Mouse (Mus musculus) thymus, postnatal 36 days (tissue): ENCODE results near the gene Zbtb9.
"Not testable (repeated sequence)": the region's sequence is repeated elsewhere in the genome, so short reads cannot be mapped to it uniquely, and the experiment has no call there.

ENCODE experiments used
- DNase-seq, 2 experiments: peaks; one replicate each; pipeline ENCODE4 v3.0.0; 2022; ENCODE audit warnings: mixed read lengths in 2 of 2

Gene Zbtb9

DNA sequence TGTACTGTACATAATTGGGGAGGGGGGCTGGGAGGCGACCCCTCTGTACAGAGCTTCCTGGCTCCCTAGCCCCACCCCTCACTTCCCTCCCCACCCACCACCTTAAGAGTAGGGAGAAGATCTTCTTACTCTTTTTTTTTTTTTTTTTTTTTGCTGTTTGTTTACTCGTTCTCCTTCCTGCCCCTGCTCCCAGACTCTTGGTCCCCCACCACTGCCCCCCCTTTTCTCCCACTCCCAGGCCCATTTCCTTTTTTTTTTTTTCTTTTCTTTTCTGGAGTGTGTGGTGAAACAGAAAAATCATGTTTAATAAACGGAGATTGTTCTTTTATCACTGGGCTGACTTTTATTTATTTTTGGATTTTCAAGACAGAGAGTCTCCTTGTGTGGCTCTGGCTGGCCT is 860 bp upstream of the Zbtb9 start:
- no peak for DNase-seq

DNA sequence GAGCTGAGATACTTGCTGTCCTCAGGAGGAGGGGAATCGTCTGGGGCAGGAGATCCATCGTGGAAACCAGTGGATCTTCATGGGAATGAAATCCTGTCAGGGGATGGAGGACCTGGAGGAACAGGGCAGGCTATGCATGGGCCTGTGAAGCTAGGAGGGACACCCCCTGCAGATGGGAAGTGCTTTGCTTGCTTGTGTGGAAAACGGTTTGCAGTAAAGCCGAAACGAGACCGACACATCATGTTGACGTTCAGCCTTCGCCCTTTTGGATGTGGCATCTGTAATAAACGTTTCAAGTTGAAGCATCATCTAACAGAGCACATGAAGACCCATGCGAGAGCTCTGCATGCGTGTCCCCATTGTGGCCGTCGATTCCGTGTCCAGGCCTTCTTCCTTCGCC is 1.6 kb downstream of the Zbtb9 start:
- no peak for DNase-seq

DNA sequence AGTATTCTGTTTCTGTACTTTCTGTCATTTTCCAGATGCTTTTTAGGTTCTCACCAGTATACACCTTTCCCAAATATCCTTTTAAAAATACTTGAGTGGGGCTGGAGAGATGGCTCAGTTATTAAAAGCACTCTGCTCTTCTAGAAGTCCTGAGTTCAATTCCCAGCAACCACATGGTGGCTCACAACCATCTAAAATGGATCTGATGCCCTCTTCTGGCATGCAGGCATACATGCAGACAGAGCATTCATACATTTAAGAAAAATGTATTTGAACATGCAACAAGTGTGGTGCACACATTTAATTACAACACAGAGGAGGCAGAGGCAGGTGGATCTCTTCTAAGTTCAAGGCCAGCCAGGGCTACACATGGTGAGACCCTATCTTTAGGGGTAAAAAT is 2.4 kb downstream of the Zbtb9 start:
- DNase-seq: no peak

GRCm38 (mm10) chr17:26977354-26977753 is 4.4 kb downstream of the Zbtb9 start:
- DNase-seq: not testable (repeated sequence)

- no peak for DNase-seq
Observed at GRCm38 (mm10) chr17:26979426-26979825, 6.5 kb downstream of the Zbtb9 start.

- DNase-seq: peak; percentile 32 to 37
Observed at GRCm38 (mm10) chr17:26981050-26981449, 8.1 kb downstream of the Zbtb9 start.

GRCm38 (mm10) chr17:26983382-26983781 is 10.4 kb downstream of the Zbtb9 start:
- no peak for DNase-seq

- no peak for DNase-seq
Observed at GRCm38 (mm10) chr17:26985503-26986179, 12.7 kb downstream of the Zbtb9 start.

- no peak for DNase-seq
Observed at GRCm38 (mm10) chr17:26990521-26990920, 17.6 kb downstream of the Zbtb9 start.

DNA sequence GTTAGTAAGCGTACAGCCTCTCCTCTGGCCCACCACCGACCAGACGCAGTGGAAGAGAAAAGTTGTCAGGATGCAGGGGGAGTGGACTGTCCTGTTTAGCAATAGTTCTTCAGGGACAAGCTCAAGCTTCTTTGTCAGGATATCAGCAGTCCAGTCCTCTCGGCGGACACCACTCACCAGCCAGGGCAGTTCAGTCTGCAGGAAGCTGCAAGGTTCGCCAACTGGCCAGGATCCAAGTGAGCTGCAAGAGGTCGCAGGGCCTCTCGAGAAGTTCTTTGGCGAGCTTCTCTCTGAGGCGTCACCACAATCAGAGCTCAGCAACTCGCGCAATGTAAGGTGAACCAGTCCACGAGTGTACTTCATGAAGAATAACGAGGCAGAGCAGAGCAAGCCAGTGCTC is 21.4 kb downstream of the Zbtb9 start:
- no peak for DNase-seq

DNA sequence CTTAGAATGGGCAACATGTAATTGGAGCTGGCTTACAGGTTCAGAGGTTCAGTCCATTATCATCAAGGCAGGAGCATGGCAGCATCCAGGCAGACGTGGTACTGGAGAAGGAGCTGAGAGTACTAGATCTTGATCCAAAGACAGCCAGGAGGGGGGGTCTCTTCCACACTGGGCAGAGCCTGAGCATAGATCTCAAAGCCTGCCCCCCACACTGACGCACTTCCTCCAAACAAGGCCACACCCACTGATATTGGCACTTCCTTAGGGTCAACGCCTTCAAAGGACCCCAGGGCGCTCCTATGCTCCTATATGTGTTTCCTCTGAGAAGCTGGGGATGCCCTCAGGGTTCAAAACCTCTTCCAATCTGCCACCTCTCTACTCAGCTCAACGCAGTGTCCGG is 22.0 kb downstream of the Zbtb9 start:
- no peak for DNase-seq

DNA sequence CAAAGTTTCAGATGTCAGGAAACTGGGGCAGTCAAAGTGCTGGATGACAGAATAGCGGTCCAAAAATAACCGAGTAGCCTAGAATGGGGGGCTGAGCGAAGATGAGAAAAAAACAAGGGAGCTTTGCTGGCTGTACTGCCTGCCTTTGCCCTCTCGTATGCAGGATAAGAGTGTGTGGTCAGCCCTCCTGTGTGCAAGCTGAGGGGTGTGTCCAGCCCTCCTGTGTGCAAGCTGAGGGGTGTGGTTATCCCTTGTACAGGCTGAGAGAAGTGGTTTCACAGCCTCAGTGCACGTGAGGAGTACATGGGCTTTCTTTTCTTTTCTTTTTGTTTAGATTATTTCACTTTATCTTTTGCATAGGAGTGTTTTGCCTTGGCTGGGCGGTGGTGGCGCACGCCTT is 22.6 kb downstream of the Zbtb9 start:
- no peak for DNase-seq

DNA sequence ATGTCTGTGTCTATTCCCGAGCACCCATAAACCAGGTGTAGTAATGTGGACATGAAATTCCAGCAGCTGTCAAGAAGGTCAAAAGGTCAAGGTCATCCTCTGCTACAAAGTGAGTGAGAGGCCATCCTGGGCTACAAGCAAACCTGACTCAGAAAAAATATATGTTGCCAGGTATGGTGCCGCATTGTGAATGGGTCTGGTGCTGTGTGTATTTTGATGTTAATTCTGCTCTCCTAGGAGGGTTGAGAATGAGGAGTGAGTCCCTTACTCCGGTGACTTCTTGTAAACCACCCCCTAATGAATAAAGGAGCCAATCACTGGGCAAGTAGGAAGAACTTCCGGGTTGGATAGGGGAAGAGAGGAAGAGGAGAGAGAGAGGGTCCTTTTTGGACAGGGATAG is 24.7 kb downstream of the Zbtb9 start:
- DNase-seq: no peak

GRCm38 (mm10) chr17:26998283-26998682 is 25.3 kb downstream of the Zbtb9 start:
- no peak for DNase-seq

DNA sequence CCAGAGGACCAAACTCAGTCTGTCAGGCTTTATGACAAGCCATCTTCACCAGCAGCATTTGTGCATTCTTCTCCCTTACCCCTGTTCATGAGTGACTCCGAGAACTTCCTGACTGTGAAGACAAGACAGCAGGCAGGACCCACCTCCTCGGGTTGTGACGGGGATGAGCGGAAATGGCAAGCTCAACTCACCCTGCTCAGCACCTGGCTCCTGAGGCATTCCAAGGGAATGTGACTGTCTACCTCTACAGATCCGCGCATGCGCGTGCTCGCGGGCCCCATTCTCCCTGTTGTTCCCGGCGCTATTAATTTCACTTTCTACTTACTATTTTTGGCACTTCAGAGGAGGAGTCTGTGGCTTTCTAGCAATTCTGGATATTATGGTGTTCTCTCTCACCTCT is 27.0 kb downstream of the Zbtb9 start:
- DNase-seq: peak; percentile 44 to 64

GRCm38 (mm10) chr17:27001151-27001550 is 28.2 kb downstream of the Zbtb9 start:
- DNase-seq: peak; percentile 58 to 63

DNA sequence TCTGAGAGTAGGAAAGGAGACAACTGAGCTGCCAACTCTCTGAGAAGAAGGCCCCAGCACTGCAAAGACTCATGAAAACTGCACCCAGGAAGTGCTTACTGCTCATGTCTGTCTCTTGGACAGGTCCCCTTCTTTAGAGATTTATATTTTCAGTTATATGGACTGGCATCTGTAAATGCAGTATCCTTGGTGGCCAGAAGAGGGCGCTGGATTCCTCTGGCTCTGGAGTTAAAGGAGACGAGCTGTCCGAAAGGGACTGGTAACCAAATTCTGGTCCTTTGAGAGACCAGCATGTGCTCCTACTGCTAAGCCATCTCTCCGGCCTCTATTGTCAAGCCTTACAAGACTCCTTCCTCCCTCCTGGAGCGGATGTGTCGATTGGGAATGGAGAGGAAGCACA is 28.9 kb downstream of the Zbtb9 start:
- peak; percentile 42 to 52 for DNase-seq

DNA sequence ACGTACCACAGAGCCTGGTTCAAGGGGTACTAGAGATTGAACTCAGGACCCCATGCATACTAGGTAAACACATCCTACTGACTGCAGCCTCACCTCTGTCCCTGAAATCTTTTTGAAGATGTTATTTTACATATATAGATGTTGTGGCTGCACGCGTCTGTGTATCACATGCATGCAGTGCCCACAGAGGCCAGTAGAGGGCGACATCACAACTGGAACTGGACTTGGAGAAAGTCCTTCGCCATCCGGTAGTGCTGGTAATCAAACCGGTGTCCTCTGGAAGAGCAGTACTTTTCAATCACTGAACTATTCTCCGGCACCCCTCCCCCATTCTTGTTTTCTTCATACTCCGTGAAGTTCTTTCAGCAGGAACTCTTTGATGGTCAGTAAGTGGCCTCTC is 31.5 kb downstream of the Zbtb9 start:
- peak; percentile 59 to 71 for DNase-seq

DNA sequence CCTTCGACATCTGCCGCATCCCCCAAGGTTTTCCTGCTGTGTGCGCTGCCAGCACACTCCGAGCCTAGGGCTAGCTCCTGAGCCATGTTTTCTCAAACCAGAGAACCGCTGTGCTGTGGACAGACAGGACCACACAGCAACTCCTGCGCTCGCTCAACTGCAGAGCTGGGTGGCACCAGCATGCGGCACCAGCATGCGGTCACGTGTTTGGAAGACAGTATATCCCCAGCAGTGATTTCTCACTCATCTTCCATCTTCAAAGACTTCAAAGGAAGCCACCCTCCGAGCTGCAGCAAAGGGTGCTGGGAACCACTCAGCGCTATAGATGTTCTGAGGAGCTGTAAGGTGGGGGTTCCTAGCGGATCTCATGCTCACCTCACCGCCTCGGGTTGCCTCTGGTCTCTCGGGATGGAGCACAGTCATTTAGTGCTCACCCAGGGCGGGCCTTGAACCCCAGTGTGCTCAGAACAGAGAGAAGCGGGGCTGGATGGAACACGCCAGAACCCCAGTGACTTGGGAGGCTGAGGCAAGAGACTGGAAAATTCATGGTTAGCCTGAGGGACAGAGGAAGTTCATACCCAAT is 32.0 kb downstream of the Zbtb9 start:
- no peak for DNase-seq

DNA sequence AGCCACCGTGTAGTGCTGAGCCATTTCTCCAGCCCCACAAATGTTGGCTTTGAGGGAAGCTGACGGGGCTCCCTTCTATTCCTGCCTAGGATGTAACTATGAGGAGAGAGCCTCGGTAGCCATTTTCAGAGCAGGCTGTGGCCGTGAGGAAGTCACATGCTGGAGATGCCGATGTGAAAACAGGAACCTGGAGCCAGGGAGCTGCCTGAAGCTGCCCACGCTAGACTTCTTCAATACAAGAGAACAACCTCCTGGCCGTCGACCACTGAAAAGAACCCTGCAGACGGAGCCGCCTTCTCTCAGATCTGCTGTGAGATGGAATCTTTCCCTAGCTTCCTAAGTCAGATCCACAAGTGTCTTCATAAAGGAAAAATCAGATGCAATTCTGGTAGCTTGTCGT is 32.7 kb downstream of the Zbtb9 start:
- no peak for DNase-seq

DNA sequence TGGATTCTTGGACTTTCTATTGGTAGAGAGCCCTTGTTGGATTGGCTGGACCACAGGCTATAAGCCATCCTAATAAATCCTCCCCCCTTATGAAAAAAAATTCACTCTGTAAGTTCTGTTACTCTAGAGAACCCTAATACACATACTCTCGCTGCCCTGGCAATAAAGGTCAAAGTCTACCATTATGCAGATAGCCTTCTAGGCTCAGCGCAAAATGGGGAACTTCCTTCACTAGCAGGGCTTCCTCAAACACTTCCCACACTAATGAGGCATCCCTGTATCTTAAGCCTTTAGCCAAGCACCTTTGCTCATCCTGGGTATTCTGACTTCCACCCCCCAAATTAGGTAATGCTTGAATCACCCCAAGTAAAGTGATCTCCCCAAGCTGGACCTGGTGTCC is 35.3 kb downstream of the Zbtb9 start:
- DNase-seq: no peak

GRCm38 (mm10) chr17:27011167-27011566 is 38.2 kb downstream of the Zbtb9 start:
- no peak for DNase-seq

DNA sequence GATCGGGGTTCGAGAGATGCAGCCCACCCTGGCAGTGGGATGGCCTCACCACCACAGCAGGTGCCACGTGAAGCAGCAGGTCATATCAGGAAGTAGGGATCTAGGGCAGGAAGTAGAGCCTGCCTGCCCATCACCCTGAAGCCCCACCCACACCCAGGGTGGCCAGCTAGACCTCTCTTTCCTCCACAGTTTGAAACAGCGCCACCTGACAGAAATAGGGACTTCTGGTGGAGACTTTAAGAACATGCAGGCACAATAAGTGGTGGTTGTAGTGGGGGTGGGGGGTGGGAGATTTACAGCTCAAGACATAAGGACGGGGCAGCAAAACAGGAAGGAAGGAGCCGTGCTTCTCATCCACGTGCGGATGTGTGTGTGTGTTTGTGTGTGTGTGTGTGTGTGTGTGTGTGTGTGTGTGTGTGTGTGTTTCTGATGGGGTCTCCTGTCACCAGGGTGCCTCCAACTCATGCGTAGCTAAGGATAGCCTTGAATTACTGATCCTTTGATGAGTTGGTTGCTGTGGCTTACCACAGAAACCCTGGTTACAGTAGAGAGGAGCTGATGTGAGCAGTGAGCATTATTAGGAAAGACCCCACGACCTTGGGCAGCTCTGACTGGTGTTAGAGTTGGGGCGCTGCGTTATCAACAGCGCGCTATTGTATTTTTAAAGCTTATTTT is 39.2 kb downstream of the Zbtb9 start:
- DNase-seq: peak; percentile 60 to 76

DNA sequence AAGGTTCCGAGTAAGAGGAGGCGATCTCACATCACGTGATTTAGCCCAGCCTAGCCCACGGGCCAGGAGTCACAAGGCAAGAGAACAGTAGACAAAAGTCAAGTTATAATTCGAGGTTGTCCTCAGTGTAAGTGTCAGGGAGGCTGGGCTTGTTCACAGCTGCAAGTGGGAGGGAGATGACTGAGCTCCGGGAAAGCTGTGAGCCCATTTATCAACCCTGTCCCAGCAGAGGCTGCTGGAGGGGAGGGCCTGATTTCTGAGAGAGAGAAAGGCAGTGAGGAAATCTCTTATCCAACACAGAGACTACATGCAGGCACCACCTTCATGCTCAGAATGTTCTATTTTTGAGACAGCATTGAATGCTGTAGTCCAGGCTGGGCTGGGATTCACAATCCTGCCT is 39.9 kb downstream of the Zbtb9 start:
- DNase-seq: no peak
